Mouse (Mus musculus) kidney, adult 2 months (tissue): ENCODE measurements around the gene Sirt3.

Experiments used
- CTCF ChIP-seq: fragments of 200-500 bp; conservative IDR thresholded peaks from 2 replicates; pipeline ENCODE4 v1.5.1; 2011; ENCODE audit warnings: low read depth, mild to moderate bottlenecking, control low read depth, low read length, moderate library complexity, mixed read lengths; ENCODE audit not compliant: insufficient read depth, insufficient read length
- POLR2A ChIP-seq: fragments of 200-500 bp; IDR thresholded peaks from one replicate; pipeline ENCODE4 v1.6.1; 2011; ENCODE audit warnings: low read depth, low read length, control low read depth

DNA sequence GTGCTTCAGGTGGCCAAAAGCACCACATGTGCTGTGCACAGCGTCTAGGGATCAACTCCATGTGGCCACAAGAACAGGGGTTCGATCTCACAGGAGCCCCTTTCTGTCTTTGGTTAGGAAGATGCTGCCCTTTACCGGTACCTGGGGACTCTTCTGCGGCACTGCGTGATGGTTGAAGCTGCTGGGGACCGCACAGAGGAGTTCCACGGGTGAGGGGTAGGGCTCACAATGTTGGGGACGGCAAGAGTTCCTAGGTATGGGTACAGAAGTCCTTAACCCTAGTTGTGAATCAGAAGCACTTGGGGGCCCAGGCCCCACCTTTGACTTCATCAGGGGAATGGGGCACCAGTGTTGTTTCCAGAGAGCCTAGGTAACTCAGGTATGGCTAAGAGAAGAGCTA is 23.4 kb downstream of the Sirt3 start:
- TF ChIP-seq POLR2A (no peak), CTCF (no peak)
